Mouse (Mus musculus) cortical plate, adult 2 months (tissue): ENCODE data around the gene Smg6.

Experiments
- CTCF ChIP-seq: fragments of 200-500 bp; IDR thresholded peaks from 2 replicates; pipeline ENCODE4 v1.5.1; 2011; ENCODE audit warnings: mild to moderate bottlenecking, control low read depth, low read length; ENCODE audit not compliant: insufficient read depth; ENCODE audit errors: extremely low read depth
- POLR2A ChIP-seq: fragments of 200-500 bp; IDR thresholded peaks from 2 replicates; pipeline ENCODE4 v1.6.1; 2011; ENCODE audit warnings: mild to moderate bottlenecking, low read length, control low read depth; ENCODE audit not compliant: insufficient read depth; ENCODE audit errors: extremely low read depth

- no peak for TF ChIP-seq POLR2A
- TF ChIP-seq CTCF, result no peak
Observed at GRCm38 (mm10) chr11:75017831-75018230, 92.2 kb downstream of the Smg6 start.
